Mouse (Mus musculus): Measurements from ENCODE around the gene Bcl7a.

GRCm38 (mm10) chr5:123397786-123398185 is 54.2 kb downstream of the Bcl7a start:
- TF ChIP-seq CTCF (IDR thresholded peaks at IDR 0.05; ENCODE audit: low read depth, low read length), result no peak
- no peak for TF ChIP-seq POLR2A (IDR thresholded peaks at IDR 0.05; ENCODE audit: extremely low read depth, insufficient read depth, low read length)

Data from liver, adult 2 months (tissue).